Mouse (Mus musculus) hindbrain, embryonic 16.5 days (tissue): Measurements from ENCODE around the gene Akap13. TPM values are rescaled to one million over a fixed set of nuclear protein-coding genes. Genes with fewer than 3 reads are reported as not detected.
A peak's percentile ranks its signal among the peaks of the same experiment; 100 is the strongest.

Experiments used
- ATAC-seq: fragments of 200-750 bp; cut with Nextera tagmentation; 2 replicates; pipeline ENCODE4 v1.8.0; 2017; ENCODE audit warnings: moderate TSS enrichment, moderate library complexity
- H3K27ac ChIP-seq: fragments of 300-500 bp; sonication (generic); 2 replicates; pipeline ENCODE4 v1.5.1; 2014; ENCODE audit warnings: low read depth, mild to moderate bottlenecking, control low read depth, low read length, moderate library complexity
- H3K27me3 ChIP-seq: fragments of 300-500 bp; sonication (generic); replicated peaks from 2 replicates; pipeline ENCODE4 v1.6.1; 2014; ENCODE audit warnings: low read length; ENCODE audit not compliant: control insufficient read depth, insufficient read depth
- H3K36me3 ChIP-seq: fragments of 300-500 bp; sonication (generic); 2 replicates; pipeline ENCODE4 v1.6.1; 2014; ENCODE audit warnings: mild to moderate bottlenecking, low read length, moderate library complexity, mixed read lengths; ENCODE audit not compliant: control insufficient read depth, insufficient read depth
- H3K4me1 ChIP-seq: fragments of 300-500 bp; sonication (generic); 2 replicates; pipeline ENCODE4 v1.6.1; 2014; ENCODE audit warnings: low read depth, low read length; ENCODE audit not compliant: control insufficient read depth, insufficient read depth
- H3K4me2 ChIP-seq: fragments of 300-500 bp; sonication (generic); 2 replicates; pipeline ENCODE4 v1.6.1; 2014; ENCODE audit warnings: mild to moderate bottlenecking, low read length, control low read depth, moderate library complexity
- H3K4me3 ChIP-seq: fragments of 300-500 bp; sonication (generic); 2 replicates; pipeline ENCODE4 v1.5.1; 2014; ENCODE audit warnings: mild to moderate bottlenecking, low read length, control low read depth, moderate library complexity
- H3K9ac ChIP-seq: fragments of 300-500 bp; sonication (generic); 2 replicates; pipeline ENCODE4 v1.6.1; 2014; ENCODE audit warnings: low read depth, mild to moderate bottlenecking, control low read depth, low read length, moderate library complexity
- H3K9me3 ChIP-seq: fragments of 300-500 bp; sonication (generic); 2 replicates; pipeline ENCODE4 v1.6.1; 2014; ENCODE audit warnings: mild to moderate bottlenecking, low read length, moderate library complexity; ENCODE audit not compliant: control insufficient read depth
- WGBS: fragments of 180-500 bp; shearing (Covaris S2); extraction: QIAGEN DNeasy Blood & Tissue Kit; methylation state at CpG from one replicate; pipeline ENCODE4 v1.1.7; 2014; 5-methylcytosine and 5-hydroxymethylcytosine counted together
- polyA plus RNA-seq: library from polyadenylated mRNA; unstranded; fragments of >200 nt; fragmentation: Nextera tagmentation; extraction: Ambion mirVana; gene quantifications from 2 replicates; pipeline ENCODE4 v1.2.1, GENCODE M21; 2015

Akap13 gene
- polyA plus RNA-seq, 1 experiment from 2014 or later: 13.0 TPM

- Histone ChIP-seq H3K27me3 (no peaks in the 10 kb centered on the region), H3K4me3 (no peak overlapping the region), H3K36me3 (peaks cover 2% of the 10 kb centered on the region), H3K27ac (no peak overlapping the region), H3K4me1 (no peaks in the 10 kb centered on the region), H3K4me2 (no peak overlapping the region), H3K9ac (no peak overlapping the region), H3K9me3 (no peaks in the 10 kb centered on the region)
- 97% methylated on average over 1 of the region's 1 CpGs for WGBS
- ATAC-seq: no peak
These were observed 268.7 kb downstream of the Akap13 start for GRCm38 (mm10) chr7:75724012-75724411.

- ATAC-seq: no peak
- 88% methylated on average over 6 of the region's 6 CpGs for WGBS
- H3K9me3 ChIP-seq: no peaks in the 10 kb centered on the region
- H3K9ac ChIP-seq: no peak overlapping the region
- no peaks in the 10 kb centered on the region for H3K4me1 ChIP-seq
- H3K36me3 ChIP-seq: peaks cover 4% of the 10 kb centered on the region; the same call in 1 of the 2 replicates
- no peak overlapping the region for H3K4me3 ChIP-seq
- no peak overlapping the region for H3K27ac ChIP-seq
- no peaks in the 10 kb centered on the region for H3K27me3 ChIP-seq
- no peak overlapping the region for H3K4me2 ChIP-seq
These were observed 270.6 kb downstream of the Akap13 start for GRCm38 (mm10) chr7:75725899-75726298.

DNA sequence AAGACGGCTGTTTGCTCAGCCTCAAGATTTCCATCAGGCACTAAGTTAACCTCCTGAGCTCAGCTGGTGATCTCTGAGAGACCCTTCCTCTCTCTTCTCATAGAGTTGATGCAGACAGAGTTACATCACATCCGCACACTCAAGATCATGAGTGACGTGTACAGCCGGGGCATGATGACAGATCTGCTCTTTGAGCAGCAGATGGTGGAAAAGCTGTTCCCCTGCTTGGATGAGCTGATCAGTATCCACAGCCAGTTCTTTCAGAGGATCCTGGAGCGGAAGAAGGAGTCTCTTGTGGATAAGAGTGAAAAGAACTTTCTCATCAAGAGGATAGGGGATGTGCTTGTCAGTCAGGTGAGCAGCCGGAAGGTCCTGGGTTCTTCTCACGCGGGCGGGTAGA lies 271.5 kb downstream of the Akap13 start:
- H3K4me2 ChIP-seq: no peak overlapping the region
- no peaks in the 10 kb centered on the region for H3K27me3 ChIP-seq
- H3K9ac ChIP-seq: no peak overlapping the region
- no peak for ATAC-seq
- WGBS: 96% methylated on average over 9 of the region's 9 CpGs
- no peak overlapping the region for H3K4me3 ChIP-seq
- peaks cover 4% of the 10 kb centered on the region; the same call in 1 of the 2 replicates for H3K36me3 ChIP-seq
- no peak overlapping the region for H3K27ac ChIP-seq
- no peaks in the 10 kb centered on the region for H3K4me1 ChIP-seq
- no peaks in the 10 kb centered on the region for H3K9me3 ChIP-seq

DNA sequence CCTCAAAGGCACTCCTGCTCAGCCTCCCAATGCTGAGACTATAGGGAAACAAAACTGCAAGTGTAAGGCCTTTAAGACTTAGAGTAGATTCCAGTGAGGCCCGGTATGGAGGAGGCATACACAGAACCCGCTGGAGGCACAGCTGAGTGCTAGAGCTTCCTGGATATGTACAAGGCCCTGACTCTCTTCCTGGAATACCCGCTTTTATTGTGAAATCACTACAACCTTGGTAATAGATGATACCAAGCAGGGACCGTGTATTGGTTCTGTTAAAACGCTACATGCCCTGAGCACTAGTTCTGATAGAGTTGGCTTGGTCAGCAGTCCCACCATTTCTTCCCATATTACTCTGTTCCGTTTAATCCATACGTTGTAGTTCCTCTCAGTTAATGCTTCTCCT lies 274.3 kb downstream of the Akap13 start:
- 96% methylated on average over 7 of the region's 7 CpGs for WGBS
- H3K4me2 ChIP-seq: no peak overlapping the region
- H3K27me3 ChIP-seq: no peaks in the 10 kb centered on the region
- no peak for ATAC-seq
- H3K4me3 ChIP-seq: no peak overlapping the region
- no peaks in the 10 kb centered on the region for H3K4me1 ChIP-seq
- H3K27ac ChIP-seq: no peak overlapping the region
- no peak overlapping the region for H3K9ac ChIP-seq
- peaks cover 4% of the 10 kb centered on the region; the same call in 1 of the 2 replicates for H3K36me3 ChIP-seq
- no peaks in the 10 kb centered on the region for H3K9me3 ChIP-seq

DNA sequence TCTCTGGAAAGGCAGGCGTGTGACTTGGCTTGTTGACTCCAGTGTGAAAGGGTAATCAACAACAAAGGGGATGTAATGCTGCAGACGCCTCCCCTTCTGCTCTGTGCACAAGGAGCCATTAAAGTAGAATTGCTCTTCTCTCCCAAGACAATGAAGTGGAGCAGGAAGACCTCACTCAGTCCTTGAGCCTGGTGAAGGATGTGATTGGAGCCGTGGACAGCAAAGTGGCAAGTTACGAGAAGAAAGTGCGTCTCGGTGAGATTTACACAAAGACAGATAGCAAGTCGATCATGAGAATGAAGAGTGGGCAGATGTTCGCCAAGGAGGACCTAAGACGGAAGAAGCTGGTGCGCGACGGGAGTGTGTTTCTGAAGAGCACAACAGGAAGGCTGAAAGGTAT lies 274.9 kb downstream of the Akap13 start:
- Histone ChIP-seq H3K36me3 (peaks cover 4% of the 10 kb centered on the region; the same call in 1 of the 2 replicates), H3K4me3 (no peak overlapping the region), H3K9ac (no peak overlapping the region), H3K27ac (no peak overlapping the region), H3K4me1 (no peaks in the 10 kb centered on the region), H3K4me2 (no peak overlapping the region), H3K27me3 (no peaks in the 10 kb centered on the region), H3K9me3 (no peaks in the 10 kb centered on the region)
- no peak for ATAC-seq
- 90% methylated on average over 12 of the region's 12 CpGs for WGBS

- no peak overlapping the region for H3K9ac ChIP-seq
- no peaks in the 10 kb centered on the region for H3K9me3 ChIP-seq
- 85% methylated on average over 2 of the region's 2 CpGs for WGBS
These were observed 276.6 kb downstream of the Akap13 start for GRCm38 (mm10) chr7:75731951-75732350.

GRCm38 (mm10) chr7:75733166-75733565 lies 277.8 kb downstream of the Akap13 start:
- 86% methylated on average over 2 of the region's 2 CpGs for WGBS
- H3K36me3 ChIP-seq: peaks cover 6% of the 10 kb centered on the region; the same call in 1 of the 2 replicates
- H3K27me3 ChIP-seq: no peaks in the 10 kb centered on the region

More at GRCm38 (mm10) chr7:75731951-75732350, 276.6 kb downstream of the Akap13 start:
- Histone ChIP-seq H3K36me3 (peaks cover 6% of the 10 kb centered on the region; the same call in 1 of the 2 replicates), H3K27me3 (no peaks in the 10 kb centered on the region), H3K4me3 (no peak overlapping the region), H3K4me2 (no peak overlapping the region), H3K4me1 (no peaks in the 10 kb centered on the region), H3K27ac (no peak overlapping the region)
- ATAC-seq: no peak

GRCm38 (mm10) chr7:75739075-75739725 lies 283.9 kb downstream of the Akap13 start:
- Histone ChIP-seq H3K4me3 (no peak overlapping the region), H3K27ac (no peak overlapping the region), H3K9ac (no peak overlapping the region), H3K4me2 (0 out of 2 replicates have a peak overlapping the region, but pooled peaks have one; percentile 10), H3K27me3 (no peaks in the 10 kb centered on the region), H3K4me1 (peaks cover 2% of the 10 kb centered on the region; the same call in 1 of the 2 replicates), H3K36me3 (peaks cover 2% of the 10 kb centered on the region), H3K9me3 (no peaks in the 10 kb centered on the region)
- WGBS: 48% methylated on average over 10 of the region's 10 CpGs
- ATAC-seq: peak; percentile 96

More at GRCm38 (mm10) chr7:75733166-75733565, 277.8 kb downstream of the Akap13 start:
- H3K9ac ChIP-seq: no peak overlapping the region
- H3K4me3 ChIP-seq: no peak overlapping the region
- no peaks in the 10 kb centered on the region for H3K4me1 ChIP-seq
- no peak overlapping the region for H3K4me2 ChIP-seq
- no peak overlapping the region for H3K27ac ChIP-seq
- no peak for ATAC-seq
- H3K9me3 ChIP-seq: no peaks in the 10 kb centered on the region

DNA sequence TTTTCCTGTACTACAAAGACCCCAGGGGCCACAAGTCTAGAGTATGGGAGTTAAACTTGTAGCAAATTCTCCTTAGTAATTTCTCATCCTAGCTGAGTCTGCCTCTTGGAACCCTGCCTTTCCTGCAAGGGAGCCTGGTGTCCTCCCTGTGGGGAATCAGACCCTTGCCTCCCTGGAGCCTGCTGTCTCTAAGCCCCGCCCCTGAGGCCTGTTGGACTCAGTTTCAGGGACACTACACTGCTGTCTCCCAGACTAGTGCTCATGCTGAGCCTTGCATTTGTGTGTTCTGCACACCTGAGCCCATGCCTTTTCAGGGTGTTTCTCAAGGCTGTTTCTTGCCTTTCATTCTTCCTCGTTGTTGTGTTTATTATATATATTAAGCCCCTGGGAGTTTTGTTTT lies 289.2 kb downstream of the Akap13 start:
- Histone ChIP-seq H3K9me3 (no peaks in the 10 kb centered on the region), H3K27ac (no peak overlapping the region), H3K4me2 (no peak overlapping the region), H3K27me3 (no peaks in the 10 kb centered on the region), H3K9ac (no peak overlapping the region), H3K36me3 (peaks cover 8% of the 10 kb centered on the region), H3K4me3 (no peak overlapping the region), H3K4me1 (no peaks in the 10 kb centered on the region)
- no peak for ATAC-seq
- 60% methylated on average over 2 of the region's 2 CpGs for WGBS
